Mouse (Mus musculus) liver, embryonic 14.5 days (tissue): ENCODE results near the gene Olfr644. TPM values are rescaled to one million over a fixed set of nuclear protein-coding genes. Genes with fewer than 3 reads are reported as not detected.

Experiments
- ATAC-seq: fragments of 200-750 bp; cut with Nextera tagmentation; 2 replicates; pipeline ENCODE4 v1.8.0; 2017; ENCODE audit warnings: moderate number of reproducible peaks, mild to moderate bottlenecking, moderate library complexity; ENCODE audit not compliant: insufficient read depth
- DNase-seq, 3 experiments: peaks; one replicate each; pipeline ENCODE4 v3.0.0-alpha.2; 2012 to 2013; ENCODE audit warnings: low read depth in 3 of 3, low spot score in 3 of 3
- H3K27ac ChIP-seq: fragments of 300-500 bp; sonication (generic); 2 replicates; pipeline ENCODE4 v1.5.1; 2014; ENCODE audit warnings: moderate library complexity, mild to moderate bottlenecking, control low read depth, inconsistent platforms
- H3K27me3 ChIP-seq: fragments of 300-500 bp; sonication (generic); 2 replicates; pipeline ENCODE4 v1.6.1; 2014; ENCODE audit warnings: mild to moderate bottlenecking, low read length, moderate library complexity; ENCODE audit not compliant: control insufficient read depth, insufficient read depth
- H3K36me3 ChIP-seq: fragments of 300-500 bp; sonication (generic); replicated peaks from 2 replicates; pipeline ENCODE4 v1.6.1; 2014; ENCODE audit warnings: low read depth; ENCODE audit not compliant: control insufficient read depth, insufficient read depth
- H3K4me1 ChIP-seq, 2 experiments: fragments of 200-500 bp in 1 of 2; fragments of 300-500 bp in 1 of 2; sonication (generic) in 1 of 2; replicated peaks; 2 replicates each; pipeline ENCODE4 v1.6.1; 2012 to 2014; ENCODE audit warnings: antibody characterized with exemption in 1 of 2, inconsistent platforms in 1 of 2, low read length in 1 of 2; ENCODE audit not compliant: control insufficient read depth in 2 of 2, insufficient read depth in 2 of 2
- H3K4me2 ChIP-seq: fragments of 300-500 bp; sonication (generic); 2 replicates; pipeline ENCODE4 v1.6.1; 2014; ENCODE audit warnings: low read depth, mild to moderate bottlenecking, control low read depth, moderate library complexity
- H3K4me3 ChIP-seq, 2 experiments: fragments of 200-500 bp in 1 of 2; fragments of 300-500 bp in 1 of 2; sonication (generic) in 1 of 2; 2 replicates each; pipeline ENCODE4 v1.5.1; 2012 to 2014; ENCODE audit warnings: low read depth in 2 of 2, low read length in 2 of 2, mild to moderate bottlenecking in 2 of 2, control low read depth in 1 of 2, inconsistent platforms in 1 of 2, moderate library complexity in 1 of 2; ENCODE audit not compliant: insufficient read depth in 1 of 2
- H3K9ac ChIP-seq: fragments of 300-500 bp; sonication (generic); replicated peaks from 2 replicates; pipeline ENCODE4 v1.6.1; 2014; ENCODE audit warnings: mild to moderate bottlenecking, control low read depth, moderate library complexity
- H3K9me3 ChIP-seq: fragments of 300-500 bp; sonication (generic); 2 replicates; pipeline ENCODE4 v1.6.1; 2016; ENCODE audit warnings: low read length, mixed read lengths; ENCODE audit not compliant: control insufficient read depth
- CTCF ChIP-seq: IDR thresholded peaks from 2 replicates; pipeline ENCODE4 v1.5.1; 2016; ENCODE audit warnings: antibody characterized with exemption, low read depth, control low read depth
- EP300 ChIP-seq: IDR thresholded peaks from 2 replicates; pipeline ENCODE4 v1.6.1; 2016; ENCODE audit warnings: antibody characterized with exemption, low read depth
- WGBS: fragments of 180-500 bp; shearing (Covaris S2); extraction: QIAGEN DNeasy Blood & Tissue Kit; methylation state at CpG from one replicate; pipeline ENCODE4 v1.1.7; 2014; ENCODE audit not compliant: insufficient replicate concordance; 5-methylcytosine and 5-hydroxymethylcytosine counted together
- polyA plus RNA-seq, 2 experiments: library from polyadenylated mRNA; depleted of rRNA in 1 of 2; stranded (reverse) in 1 of 2; unstranded in 1 of 2; fragments of >200 nt; fragmentation: Nextera tagmentation in 1 of 2; extraction: Ambion mirVana in 1 of 2; gene quantifications; 2 replicates each; pipeline versions ENCODE4 v1.2.1 to v1.2.3; 2012 to 2014

Olfr644 gene
- polyA plus RNA-seq, 2 experiments: not detected

DNA sequence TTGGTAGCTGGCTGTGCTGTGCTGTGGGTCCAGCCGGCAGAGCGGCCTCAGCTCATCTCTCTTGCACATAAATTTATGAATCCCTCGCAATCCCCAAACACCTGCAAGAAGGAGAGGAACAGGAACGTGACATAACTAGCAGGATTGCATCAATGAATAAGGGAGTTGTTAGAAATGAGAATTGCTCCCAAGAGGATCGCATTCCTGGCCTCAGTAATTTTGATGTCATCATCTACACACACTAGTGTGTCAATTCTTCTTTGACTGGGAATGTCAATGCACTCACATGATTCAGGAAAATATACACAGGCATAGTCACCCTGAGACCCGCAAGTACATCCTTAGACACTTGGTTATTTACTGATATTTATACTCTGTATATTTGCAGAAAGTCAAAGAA, 46.2 kb downstream of the Olfr644 start, which contains the start of gene Olfr640:
Gene Olfr640, minus strand, starts transcription at position 101 of the 400 bp plus-strand sequence.
- no peak within 1 kb of the TSS for H3K9ac ChIP-seq
- no peak within 1 kb of the TSS for H3K4me2 ChIP-seq
- H3K4me3 ChIP-seq: no peak within 1 kb of the TSS
- TF ChIP-seq CTCF (no peak), EP300 (no peak)
- no peak within 1 kb of the TSS for H3K27ac ChIP-seq
- H3K36me3 ChIP-seq: no peaks in the 10 kb centered on the region
- DNase-seq (no peak), ATAC-seq (no peak)
- no peaks in the 10 kb centered on the region for H3K27me3 ChIP-seq
- H3K9me3 ChIP-seq: no peaks in the 10 kb centered on the region
- H3K4me1 ChIP-seq: no peaks in the 10 kb centered on the region
- 52% methylated on average over 6 of the region's 6 CpGs for WGBS

DNA sequence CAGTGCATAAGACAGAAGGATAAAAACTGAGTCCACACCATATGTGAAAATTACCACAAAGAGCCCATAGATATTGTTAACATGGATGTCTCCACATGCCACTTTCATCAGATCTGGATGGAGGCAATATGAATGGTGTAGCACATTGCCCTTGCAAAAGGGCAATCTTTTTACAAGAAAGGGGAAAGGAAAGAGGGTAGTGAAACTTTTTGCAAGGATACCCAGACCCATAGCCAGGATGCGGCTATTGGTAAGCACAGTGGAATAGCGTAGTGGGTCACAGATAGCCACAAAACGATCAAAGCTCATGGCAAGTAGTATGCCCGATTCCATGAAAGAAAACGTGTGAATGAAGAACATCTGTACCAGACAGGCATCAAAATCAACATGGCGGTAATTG, 50.0 kb downstream of the Olfr644 start:
- Histone ChIP-seq H3K36me3 (no peaks in the 10 kb centered on the region), H3K27me3 (no peaks in the 10 kb centered on the region), H3K9me3 (no peaks in the 10 kb centered on the region), H3K27ac (no peak overlapping the region), H3K9ac (no peak overlapping the region), H3K4me2 (no peak overlapping the region), H3K4me1 (no peaks in the 10 kb centered on the region), H3K4me3 (no peak overlapping the region)
- TF ChIP-seq EP300: no peak
- TF ChIP-seq CTCF: no peak
- WGBS: 69% methylated on average over 6 of the region's 6 CpGs
- ATAC-seq: no peak
- DNase-seq: no peak

DNA sequence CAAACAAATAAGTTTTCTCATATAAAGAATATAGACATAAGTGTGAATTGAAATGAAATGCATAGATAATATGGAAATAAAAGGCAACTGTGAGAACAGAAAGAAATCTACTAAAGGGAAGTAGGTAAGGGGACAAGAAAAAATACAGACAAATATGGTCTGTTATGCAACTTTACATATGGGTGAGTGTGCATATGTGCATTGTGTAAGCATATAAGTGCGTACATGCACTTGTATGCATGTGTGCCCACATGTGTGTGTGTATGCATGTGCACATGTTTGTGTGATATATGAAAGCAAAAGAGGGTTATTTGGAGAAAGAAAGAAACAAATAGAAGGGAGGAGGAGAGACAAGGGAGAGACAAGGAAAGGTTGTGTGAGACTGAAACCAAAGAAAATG, 52.7 kb downstream of the Olfr644 start:
- Histone ChIP-seq H3K27ac (no peak overlapping the region), H3K36me3 (no peaks in the 10 kb centered on the region), H3K4me1 (no peaks in the 10 kb centered on the region), H3K9me3 (no peaks in the 10 kb centered on the region), H3K4me2 (no peak overlapping the region), H3K27me3 (no peaks in the 10 kb centered on the region), H3K4me3 (no peak overlapping the region), H3K9ac (no peak overlapping the region)
- WGBS: 55% methylated on average over 1 of the region's 1 CpGs
- DNase-seq (no peak), ATAC-seq (no peak)
- TF ChIP-seq CTCF: no peak
- TF ChIP-seq EP300: no peak

DNA sequence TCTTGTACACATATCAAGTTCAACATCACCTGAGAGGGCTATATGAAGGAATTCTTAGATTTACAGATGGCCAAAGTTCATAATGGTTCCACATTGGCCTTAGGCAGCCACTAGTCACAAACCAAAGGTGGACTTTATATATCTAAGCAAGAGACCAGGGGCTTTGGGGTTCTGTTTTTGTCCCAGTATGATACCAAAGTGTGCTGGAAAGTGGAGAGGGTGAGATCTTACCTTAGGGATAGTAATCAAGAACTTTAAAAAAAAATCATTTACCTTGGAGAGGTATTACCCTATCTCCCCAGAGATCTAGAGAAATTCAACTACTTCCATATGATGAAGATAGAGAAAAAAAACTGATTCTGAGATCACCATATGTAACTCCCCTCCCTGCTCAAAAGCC, 54.5 kb downstream of the Olfr644 start, which contains the start of gene Olfr639:
Gene Olfr639, minus strand, starts transcription at position 101 of the 400 bp plus-strand sequence.
- ATAC-seq: no peak

More for the DNA sequence above, 54.5 kb downstream of the Olfr644 start, which contains the start of gene Olfr639:
- H3K4me3 ChIP-seq: no peak within 1 kb of the TSS
- no peaks in the 10 kb centered on the region for H3K36me3 ChIP-seq
- TF ChIP-seq CTCF (no peak), EP300 (no peak)
- no peaks in the 10 kb centered on the region for H3K27me3 ChIP-seq
- no peak within 1 kb of the TSS for H3K9ac ChIP-seq
- H3K4me2 ChIP-seq: no peak within 1 kb of the TSS
- no peaks in the 10 kb centered on the region for H3K9me3 ChIP-seq
- no peaks in the 10 kb centered on the region for H3K4me1 ChIP-seq
- H3K27ac ChIP-seq: no peak within 1 kb of the TSS
- DNase-seq: no peak

Other genes starting within 250 kb of the Olfr644 start
- 195,474 and 209,901 TPM in 2 replicates for gene Hbb-bs, start 243.8 kb downstream of the Olfr644 start, polyA plus RNA-seq (2012; rRNA removed)
- 126,713 and 131,477 TPM in 2 replicates for gene Hbb-bs, start 243.8 kb downstream of the Olfr644 start, polyA plus RNA-seq (2014; fragmentation: Nextera tagmentation; extraction: Ambion mirVana)
- gene Hbb-bh2, start 231.3 kb downstream of the Olfr644 start, polyA plus RNA-seq (2012; rRNA removed): 0.19 and 0.36 TPM in 2 replicates
- gene Hbb-bh2, start 231.3 kb downstream of the Olfr644 start, polyA plus RNA-seq (2014; fragmentation: Nextera tagmentation; extraction: Ambion mirVana): not detected in 2 replicates
- gene Hbb-bh1, start 228.7 kb downstream of the Olfr644 start, polyA plus RNA-seq (2012; rRNA removed): 94.8 and 146 TPM in 2 replicates
- gene Hbb-bh1, start 228.7 kb downstream of the Olfr644 start, polyA plus RNA-seq (2014; fragmentation: Nextera tagmentation; extraction: Ambion mirVana): 155 and 211 TPM in 2 replicates
- gene Hbb-y, start 218.7 kb downstream of the Olfr644 start, polyA plus RNA-seq (2012; rRNA removed): 361 and 394 TPM in 2 replicates
- gene Hbb-y, start 218.7 kb downstream of the Olfr644 start, polyA plus RNA-seq (2014; fragmentation: Nextera tagmentation; extraction: Ambion mirVana): 543 and 665 TPM in 2 replicates
- 0.03 TPM in 1 of 2 replicates, not detected in the other for gene Olfr66, start 185.6 kb downstream of the Olfr644 start, polyA plus RNA-seq (2012; rRNA removed)
- gene Olfr66, start 185.6 kb downstream of the Olfr644 start, polyA plus RNA-seq (2014; fragmentation: Nextera tagmentation; extraction: Ambion mirVana): not detected in 2 replicates
- gene Olfr64, start 177.4 kb downstream of the Olfr644 start, polyA plus RNA-seq (2012; rRNA removed): under 0.01 TPM in 1 of 2 replicates, not detected in the other
- gene Olfr64, start 177.4 kb downstream of the Olfr644 start, polyA plus RNA-seq (2014; fragmentation: Nextera tagmentation; extraction: Ambion mirVana): not detected in 2 replicates
- gene Olfr65, start 168.4 kb downstream of the Olfr644 start, polyA plus RNA-seq (2012; rRNA removed): not detected in 2 replicates
- gene Olfr65, start 168.4 kb downstream of the Olfr644 start, polyA plus RNA-seq (2014; fragmentation: Nextera tagmentation; extraction: Ambion mirVana): not detected in 2 replicates
- gene Olfr631, start 143.0 kb downstream of the Olfr644 start, polyA plus RNA-seq (2012; rRNA removed): 0.84 and 0.95 TPM in 2 replicates
- gene Olfr631, start 143.0 kb downstream of the Olfr644 start, polyA plus RNA-seq (2014; fragmentation: Nextera tagmentation; extraction: Ambion mirVana): 0.19 and 0.24 TPM in 2 replicates
- 1.9 and 2.2 TPM in 2 replicates for gene Olfr632, start 137.5 kb downstream of the Olfr644 start, polyA plus RNA-seq (2012; rRNA removed)
- gene Olfr632, start 137.5 kb downstream of the Olfr644 start, polyA plus RNA-seq (2014; fragmentation: Nextera tagmentation; extraction: Ambion mirVana): 0.52 and 0.69 TPM in 2 replicates
- gene Olfr633, start 127.4 kb downstream of the Olfr644 start, polyA plus RNA-seq (2012; rRNA removed): 0.04 and 0.06 TPM in 2 replicates
- gene Olfr633, start 127.4 kb downstream of the Olfr644 start, polyA plus RNA-seq (2014; fragmentation: Nextera tagmentation; extraction: Ambion mirVana): not detected in 2 replicates
- gene Olfr635, start 100.7 kb downstream of the Olfr644 start, polyA plus RNA-seq (2012; rRNA removed): 0.02 and 0.03 TPM in 2 replicates
- not detected in 2 replicates for gene Olfr635, start 100.7 kb downstream of the Olfr644 start, polyA plus RNA-seq (2014; fragmentation: Nextera tagmentation; extraction: Ambion mirVana)
- 0.06 and 0.18 TPM in 2 replicates for gene Olfr638, start 73.1 kb downstream of the Olfr644 start, polyA plus RNA-seq (2012; rRNA removed)
- not detected in 2 replicates for gene Olfr638, start 73.1 kb downstream of the Olfr644 start, polyA plus RNA-seq (2014; fragmentation: Nextera tagmentation; extraction: Ambion mirVana)
- gene Olfr639, start 54.6 kb downstream of the Olfr644 start, polyA plus RNA-seq (2012; rRNA removed): not detected in 2 replicates
- 0.03 TPM in 1 of 2 replicates, not detected in the other for gene Olfr639, start 54.6 kb downstream of the Olfr644 start, polyA plus RNA-seq (2014; fragmentation: Nextera tagmentation; extraction: Ambion mirVana)
- gene Olfr640, start 46.3 kb downstream of the Olfr644 start, polyA plus RNA-seq (2012; rRNA removed): not detected in 2 replicates
- not detected in 2 replicates for gene Olfr640, start 46.3 kb downstream of the Olfr644 start, polyA plus RNA-seq (2014; fragmentation: Nextera tagmentation; extraction: Ambion mirVana)
- not detected in 2 replicates for gene Olfr641, start 36.4 kb downstream of the Olfr644 start, polyA plus RNA-seq (2012; rRNA removed)
- gene Olfr641, start 36.4 kb downstream of the Olfr644 start, polyA plus RNA-seq (2014; fragmentation: Nextera tagmentation; extraction: Ambion mirVana): not detected in 2 replicates
- gene Olfr642, start 19.2 kb downstream of the Olfr644 start, polyA plus RNA-seq (2012; rRNA removed): not detected in 2 replicates
- not detected in 2 replicates for gene Olfr642, start 19.2 kb downstream of the Olfr644 start, polyA plus RNA-seq (2014; fragmentation: Nextera tagmentation; extraction: Ambion mirVana)
- not detected in 2 replicates for gene 4930516K23Rik, start 10.4 kb downstream of the Olfr644 start, polyA plus RNA-seq (2012; rRNA removed)
- gene 4930516K23Rik, start 10.4 kb downstream of the Olfr644 start, polyA plus RNA-seq (2014; fragmentation: Nextera tagmentation; extraction: Ambion mirVana): not detected in 2 replicates
- not detected in 2 replicates for gene Olfr645, start 13.6 kb upstream of the Olfr644 start, polyA plus RNA-seq (2012; rRNA removed)
- not detected in 2 replicates for gene Olfr645, start 13.6 kb upstream of the Olfr644 start, polyA plus RNA-seq (2014; fragmentation: Nextera tagmentation; extraction: Ambion mirVana)
- gene Olfr646, start 33.0 kb upstream of the Olfr644 start, polyA plus RNA-seq (2012; rRNA removed): not detected in 2 replicates
- gene Olfr646, start 33.0 kb upstream of the Olfr644 start, polyA plus RNA-seq (2014; fragmentation: Nextera tagmentation; extraction: Ambion mirVana): not detected in 2 replicates
- gene Ubqln5, start 58.0 kb upstream of the Olfr644 start, polyA plus RNA-seq (2012; rRNA removed): not detected in 2 replicates
- not detected in 2 replicates for gene Ubqln5, start 58.0 kb upstream of the Olfr644 start, polyA plus RNA-seq (2014; fragmentation: Nextera tagmentation; extraction: Ambion mirVana)
- gene Olfr643, start 65.5 kb upstream of the Olfr644 start, polyA plus RNA-seq (2012; rRNA removed): not detected in 2 replicates
- gene Olfr643, start 65.5 kb upstream of the Olfr644 start, polyA plus RNA-seq (2014; fragmentation: Nextera tagmentation; extraction: Ambion mirVana): not detected in 2 replicates
- gene Ubqln3, start 71.4 kb upstream of the Olfr644 start, polyA plus RNA-seq (2012; rRNA removed): not detected in 2 replicates
- not detected in 2 replicates for gene Ubqln3, start 71.4 kb upstream of the Olfr644 start, polyA plus RNA-seq (2014; fragmentation: Nextera tagmentation; extraction: Ambion mirVana)
- not detected in 2 replicates for gene Ubqlnl, start 78.7 kb upstream of the Olfr644 start, polyA plus RNA-seq (2012; rRNA removed)
- not detected in 2 replicates for gene Ubqlnl, start 78.7 kb upstream of the Olfr644 start, polyA plus RNA-seq (2014; fragmentation: Nextera tagmentation; extraction: Ambion mirVana)
- not detected in 2 replicates for gene Olfm5, start 93.0 kb upstream of the Olfr644 start, polyA plus RNA-seq (2012; rRNA removed)
- not detected in 2 replicates for gene Olfm5, start 93.0 kb upstream of the Olfr644 start, polyA plus RNA-seq (2014; fragmentation: Nextera tagmentation; extraction: Ambion mirVana)
- gene Olfr648, start 111.5 kb upstream of the Olfr644 start, polyA plus RNA-seq (2012; rRNA removed): 0.01 and 0.06 TPM in 2 replicates
- gene Olfr648, start 111.5 kb upstream of the Olfr644 start, polyA plus RNA-seq (2014; fragmentation: Nextera tagmentation; extraction: Ambion mirVana): 0.04 TPM in 1 of 2 replicates, not detected in the other
- not detected in 2 replicates for gene Olfr649, start 124.1 kb upstream of the Olfr644 start, polyA plus RNA-seq (2012; rRNA removed)
- not detected in 2 replicates for gene Olfr649, start 124.1 kb upstream of the Olfr644 start, polyA plus RNA-seq (2014; fragmentation: Nextera tagmentation; extraction: Ambion mirVana)
- gene Trim6, start 146.9 kb upstream of the Olfr644 start, polyA plus RNA-seq (2012; rRNA removed): 0.38 and 0.43 TPM in 2 replicates
- gene Trim6, start 146.9 kb upstream of the Olfr644 start, polyA plus RNA-seq (2014; fragmentation: Nextera tagmentation; extraction: Ambion mirVana): 0.28 and 0.44 TPM in 2 replicates
- 1.1 and 1.4 TPM in 2 replicates for gene Trim34a, start 172.6 kb upstream of the Olfr644 start, polyA plus RNA-seq (2012; rRNA removed)
- 1.3 and 1.7 TPM in 2 replicates for gene Trim34a, start 172.6 kb upstream of the Olfr644 start, polyA plus RNA-seq (2014; fragmentation: Nextera tagmentation; extraction: Ambion mirVana)
- gene Trim5, start 216.2 kb upstream of the Olfr644 start, polyA plus RNA-seq (2012; rRNA removed): 0.17 and 0.28 TPM in 2 replicates
- 0.22 and 0.23 TPM in 2 replicates for gene Trim5, start 216.2 kb upstream of the Olfr644 start, polyA plus RNA-seq (2014; fragmentation: Nextera tagmentation; extraction: Ambion mirVana)
- gene Trim12a, start 243.6 kb upstream of the Olfr644 start, polyA plus RNA-seq (2012; rRNA removed): 2.0 and 2.4 TPM in 2 replicates
- gene Trim12a, start 243.6 kb upstream of the Olfr644 start, polyA plus RNA-seq (2014; fragmentation: Nextera tagmentation; extraction: Ambion mirVana): 2.3 and 2.8 TPM in 2 replicates